Mouse (Mus musculus) c-Kit-positive CD71-positive TER-119-negative erythroid progenitor cells, embryonic 14.5 days (primary cell): ENCODE data around the gene Olfr1246.
"Not testable (repeated sequence)": the region's sequence is repeated elsewhere in the genome, so short reads cannot be mapped to it uniquely, and the experiment has no call there.

Experiments used
- DNase-seq: peaks from one replicate; pipeline ENCODE4 v3.0.0-alpha.2; 2013; ENCODE audit warnings: low read depth

Olfr1246 gene

GRCm38 (mm10) chr2:89593057-89593456 lies at the start of gene Olfr1246:
Gene Olfr1246, minus strand, starts transcription at chr2:89593157.
- DNase-seq = no peak

- DNase-seq = no peak
Measured at GRCm38 (mm10) chr2:89634883-89635282, 41.9 kb upstream of the Olfr1246 start, which contains the start of gene Olfr1249. Gene Olfr1249, minus strand, starts transcription at chr2:89634983.

GRCm38 (mm10) chr2:89618145-89618544 lies 25.2 kb upstream of the Olfr1246 start, which contains the start of gene Olfr1248:
Gene Olfr1248, minus strand, starts transcription at chr2:89618245.
- DNase-seq = not testable (repeated sequence)

- DNase-seq = no peak
Measured at GRCm38 (mm10) chr2:89614030-89614429, 21.1 kb upstream of the Olfr1246 start, which contains the start of gene Olfr1247. Gene Olfr1247, minus strand, starts transcription at chr2:89614130.

- no peak for DNase-seq
Measured at GRCm38 (mm10) chr2:89578347-89578746, 14.6 kb downstream of the Olfr1246 start, which contains the start of gene Olfr1245. Gene Olfr1245, minus strand, starts transcription at chr2:89578447.

- not testable (repeated sequence) for DNase-seq
Measured at GRCm38 (mm10) chr2:89562706-89563105, 30.3 kb downstream of the Olfr1246 start.

- DNase-seq = no peak
Measured at GRCm38 (mm10) chr2:89544516-89544915, 48.4 kb downstream of the Olfr1246 start.

GRCm38 (mm10) chr2:89539923-89540322 lies 53.0 kb downstream of the Olfr1246 start:
- no peak for DNase-seq
